Mouse (Mus musculus) embryonic fibroblast, embryonic 13.5 days (primary cell): ENCODE results near the gene Sdhaf1.

Source experiments
- CTCF ChIP-seq: IDR thresholded peaks from 2 replicates; pipeline ENCODE4 v1.5.1; 2011; ENCODE audit warnings: mild to moderate bottlenecking, control low read depth, low read length, moderate library complexity, borderline replicate concordance; ENCODE audit not compliant: insufficient read depth
- POLR2A ChIP-seq: IDR thresholded peaks from 2 replicates; pipeline ENCODE4 v1.6.1; 2011; ENCODE audit warnings: low read depth, mild to moderate bottlenecking, control low read depth, low read length, moderate library complexity

DNA sequence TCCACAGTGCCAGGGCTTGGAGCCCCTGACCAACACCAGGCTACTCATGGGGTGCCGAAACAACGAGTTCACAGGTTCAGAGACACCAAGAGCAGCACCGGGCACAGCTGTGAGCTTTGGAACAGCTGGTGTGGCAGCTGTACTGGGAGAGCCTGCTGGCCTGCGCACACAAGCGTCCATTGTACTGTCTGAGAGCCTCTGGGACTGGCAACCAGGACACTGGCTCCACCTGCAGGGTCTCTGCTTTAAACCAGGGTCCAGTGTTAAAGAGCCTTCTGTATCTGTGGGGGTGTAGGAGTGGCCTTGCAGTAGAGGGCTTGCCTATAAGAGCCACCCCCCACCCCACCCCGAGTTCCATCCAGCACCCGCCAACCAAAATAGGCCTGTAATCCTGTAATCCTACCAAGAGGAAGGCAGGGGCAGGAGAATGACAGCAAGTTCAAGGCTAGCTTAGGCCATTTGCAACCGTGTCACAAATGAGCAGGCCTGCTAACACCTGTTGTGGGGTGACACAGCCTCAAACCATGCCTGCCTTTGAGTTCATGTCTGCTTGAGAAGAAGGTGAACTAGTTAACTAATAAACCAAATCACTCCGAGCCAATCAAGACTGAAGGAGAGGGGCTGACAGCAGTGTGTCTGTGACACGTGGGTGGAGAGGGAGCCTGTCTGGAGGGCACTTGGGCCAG, 33.8 kb downstream of the Sdhaf1 start:
- TF ChIP-seq POLR2A (no peak), CTCF (no peak)
